Mouse (Mus musculus): ENCODE measurements around the gene Il1f8. TPM values are rescaled to one million over a fixed set of nuclear protein-coding genes. Genes with fewer than 3 reads are reported as not detected.

The Il1f8 gene
- not detected for total RNA-seq (2023)

DNA sequence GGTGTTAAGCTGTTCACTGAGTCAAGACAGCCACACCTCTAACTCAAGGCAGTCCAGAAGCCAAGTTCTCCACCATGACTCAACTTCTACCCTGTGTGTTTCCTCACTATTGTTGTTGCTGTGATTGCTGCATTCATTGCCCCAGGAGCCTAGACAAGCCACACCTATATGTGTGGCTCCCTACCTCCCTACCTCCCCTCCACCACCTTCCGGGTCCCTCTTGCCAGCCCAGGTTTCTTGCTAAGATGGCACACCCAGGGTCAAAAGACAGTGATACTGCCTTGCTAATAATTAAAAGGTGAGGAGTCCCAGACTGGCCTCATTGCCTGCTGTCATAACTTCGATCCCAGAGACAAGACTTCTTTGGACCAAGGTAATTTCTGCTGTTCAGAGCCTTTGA, at the start of gene Il1f8:
Il1f8 (plus strand) TSS at position 301 of the 400 bp plus-strand sequence.

DNA sequence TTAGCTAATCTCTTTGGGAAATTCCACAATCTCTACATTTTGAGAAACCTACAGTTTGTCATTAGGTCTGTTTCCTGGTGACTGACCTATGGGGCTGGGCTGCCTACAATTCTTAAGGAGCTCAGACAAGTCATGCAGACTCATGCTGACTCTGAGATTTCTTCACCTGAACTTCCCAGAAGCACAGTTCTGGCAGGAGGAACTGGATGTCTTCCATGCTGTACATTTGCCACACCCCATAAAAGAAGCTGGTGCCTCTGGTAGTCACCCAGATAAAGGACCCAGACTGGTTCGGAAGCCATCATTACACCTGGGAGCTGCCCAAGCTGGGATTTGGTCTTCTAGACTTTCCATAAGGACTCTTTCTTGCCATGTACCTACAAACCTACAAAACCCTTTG, 33.2 kb downstream of the Il1f8 start, which contains the start of gene Il1f9:
Il1f9 (plus strand) TSS at position 301 of the 400 bp plus-strand sequence.

Other genes starting within 250 kb of the Il1f8 start
- not detected for gene Hnmt, start 103.8 kb upstream of the Il1f8 start, total RNA-seq (2023)
- gene Tbpl2, start 56.6 kb upstream of the Il1f8 start, total RNA-seq (2023), result not detected
- gene Il1f9, start 33.3 kb downstream of the Il1f8 start, total RNA-seq (2023), result 0.40 TPM
- not detected for gene Il1f6, start 62.3 kb downstream of the Il1f8 start, total RNA-seq (2023)
- not detected for gene Il1f5, start 123.8 kb downstream of the Il1f8 start, total RNA-seq (2023)
- not detected for gene Il1f10, start 138.0 kb downstream of the Il1f8 start, total RNA-seq (2023)
- 0.52 TPM for gene Il1rn, start 183.7 kb downstream of the Il1f8 start, total RNA-seq (2023)
- gene Psd4, start 214.4 kb downstream of the Il1f8 start, total RNA-seq (2023), result 164 TPM

Measured in CD8-positive naive resting alpha-beta T cell, adult 57 days (primary cell).